Mouse (Mus musculus) C2C12 (cell line): ENCODE measurements around the gene Abcc5.

Experiments used
- CEBPB ChIP-seq: IDR thresholded peaks from one replicate; pipeline ENCODE4 v1.6.1; 2011; ENCODE audit warnings: low read depth, mild to moderate bottlenecking, control low read depth, moderate library complexity
- CTCF ChIP-seq: IDR thresholded peaks from one replicate; pipeline ENCODE4 v1.5.1; 2011; ENCODE audit not compliant: control insufficient read depth, insufficient read depth, insufficient read length
- FOSL1 ChIP-seq: IDR thresholded peaks from one replicate; pipeline ENCODE4 v1.8.0; 2011; ENCODE audit warnings: mild to moderate bottlenecking, low read length; ENCODE audit not compliant: poor library complexity, insufficient read depth, severe bottlenecking
- MAX ChIP-seq: IDR thresholded peaks from one replicate; pipeline ENCODE4 v1.6.1; 2011; ENCODE audit warnings: mild to moderate bottlenecking, control low read depth
- USF1 ChIP-seq: IDR thresholded peaks from one replicate; pipeline ENCODE4 v1.6.1; 2011; ENCODE audit warnings: low read depth, mild to moderate bottlenecking, control low read depth, moderate library complexity

DNA sequence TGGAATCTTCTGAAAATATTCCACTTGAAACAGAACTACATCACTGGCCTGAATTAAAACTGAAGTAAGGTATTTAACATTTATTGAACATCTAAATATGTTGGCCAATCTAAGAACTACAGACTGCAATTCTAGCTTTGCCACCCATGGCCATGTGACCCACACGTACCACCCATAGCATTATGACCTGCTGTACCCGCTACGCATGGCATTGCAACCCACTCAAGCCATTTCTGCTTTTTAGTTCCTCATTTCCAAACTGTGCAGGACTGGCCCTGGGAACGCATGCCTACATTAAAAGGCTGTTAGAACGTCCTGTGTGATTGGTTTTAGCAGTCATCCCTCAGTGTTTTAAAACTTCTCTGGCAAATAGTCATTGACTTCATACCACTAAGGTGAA is 68.4 kb downstream of the Abcc5 start:
- TF ChIP-seq CTCF (no peak), MAX (no peak), USF1 (no peak), CEBPB (no peak), FOSL1 (no peak)
